Mouse (Mus musculus) stomach, embryonic 14.5 days (tissue): ENCODE data around the gene Hdac9. TPM values are rescaled to one million over a fixed set of nuclear protein-coding genes. Genes with fewer than 3 reads are reported as not detected.

ENCODE experiments used
- ATAC-seq: fragments of 200-750 bp; cut with Nextera tagmentation; 2 replicates; pipeline ENCODE4 v1.8.0; 2017; ENCODE audit warnings: low read depth, moderate TSS enrichment; ENCODE audit not compliant: insufficient number of reproducible peaks, insufficient read depth, low FRiP score
- H3K27ac ChIP-seq: fragments of 300-500 bp; sonication (generic); 2 replicates; pipeline ENCODE4 v1.5.1; 2014; ENCODE audit warnings: mild to moderate bottlenecking, low read length, moderate library complexity, mixed read lengths
- H3K27me3 ChIP-seq: fragments of 300-500 bp; sonication (generic); 2 replicates; pipeline ENCODE4 v1.6.1; 2014; ENCODE audit warnings: low read length, control low read depth, mixed read lengths; ENCODE audit not compliant: control insufficient read depth, insufficient read depth
- H3K36me3 ChIP-seq: fragments of 300-500 bp; sonication (generic); 2 replicates; pipeline ENCODE4 v1.6.1; 2014; ENCODE audit warnings: mild to moderate bottlenecking, control low read depth, low read length, moderate library complexity, mixed read lengths; ENCODE audit not compliant: control insufficient read depth, insufficient read depth
- H3K4me1 ChIP-seq: fragments of 300-500 bp; sonication (generic); 2 replicates; pipeline ENCODE4 v1.6.1; 2014; ENCODE audit warnings: low read length, control low read depth, mixed read lengths; ENCODE audit not compliant: control insufficient read depth, insufficient read depth
- H3K4me2 ChIP-seq: fragments of 300-500 bp; sonication (generic); replicated peaks from 2 replicates; pipeline ENCODE4 v1.6.1; 2014; ENCODE audit warnings: low read depth, low read length, control low read depth
- H3K4me3 ChIP-seq: fragments of 300-500 bp; sonication (generic); 2 replicates; pipeline ENCODE4 v1.5.1; 2014; ENCODE audit warnings: low read depth, low read length, control low read depth
- H3K9ac ChIP-seq: fragments of 300-500 bp; sonication (generic); replicated peaks from 2 replicates; pipeline ENCODE4 v1.6.1; 2014; ENCODE audit warnings: low read depth, mild to moderate bottlenecking, control low read depth, low read length, moderate library complexity, mixed read lengths
- H3K9me3 ChIP-seq: fragments of 300-500 bp; sonication (generic); 2 replicates; pipeline ENCODE4 v1.6.1; 2016; ENCODE audit warnings: low read depth, low read length, control low read depth; ENCODE audit not compliant: control insufficient read depth
- WGBS: fragments of 180-500 bp; shearing (Covaris S2); extraction: QIAGEN DNeasy Blood & Tissue Kit; methylation state at CpG from one replicate; pipeline ENCODE4 v1.1.7; 2014; 5-methylcytosine and 5-hydroxymethylcytosine counted together
- polyA plus RNA-seq: library from polyadenylated mRNA; unstranded; fragments of >200 nt; fragmentation: Nextera tagmentation; extraction: Ambion mirVana; gene quantifications from 2 replicates; pipeline ENCODE4 v1.2.1, GENCODE M21; 2014

Hdac9 gene
- polyA plus RNA-seq, 1 experiment from 2014 or later: 6.9 TPM

DNA sequence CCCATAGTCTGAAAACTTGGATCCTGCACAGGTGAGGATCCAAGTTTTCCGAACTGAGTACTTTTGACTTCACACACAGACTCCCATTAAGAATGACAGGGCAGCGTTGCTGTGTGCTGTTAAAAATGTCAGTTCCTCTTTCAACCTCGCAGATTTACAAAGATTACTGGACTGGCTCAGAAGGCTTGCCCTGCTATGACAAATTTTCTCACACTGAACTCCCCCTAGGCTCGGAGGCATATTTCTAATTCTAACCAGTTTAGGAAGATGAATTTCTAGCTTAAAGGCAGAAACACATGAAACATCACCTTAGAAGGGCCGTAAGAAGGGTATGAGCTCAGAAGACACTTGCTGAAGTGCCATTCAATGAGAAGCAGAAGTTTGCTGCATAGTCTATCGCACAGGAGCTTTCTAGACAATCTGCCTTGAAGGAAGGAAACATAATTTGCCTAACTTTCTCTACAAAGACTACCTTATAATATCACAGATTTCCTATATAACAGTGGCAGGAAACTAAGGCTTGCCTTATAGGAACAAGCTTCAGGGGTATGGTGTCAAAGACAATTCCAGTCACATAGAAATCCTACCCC lies 137.4 kb downstream of the Hdac9 start:
- 58% methylated on average over 6 of the region's 6 CpGs for WGBS
- no peak overlapping the region for H3K4me3 ChIP-seq
- H3K9ac ChIP-seq: no peak overlapping the region
- no peaks in the 10 kb centered on the region for H3K9me3 ChIP-seq
- H3K27me3 ChIP-seq: no peaks in the 10 kb centered on the region
- H3K4me2 ChIP-seq: no peak overlapping the region
- no peaks in the 10 kb centered on the region for H3K4me1 ChIP-seq
- no peak for ATAC-seq
- no peaks in the 10 kb centered on the region for H3K36me3 ChIP-seq
- no peak overlapping the region for H3K27ac ChIP-seq

DNA sequence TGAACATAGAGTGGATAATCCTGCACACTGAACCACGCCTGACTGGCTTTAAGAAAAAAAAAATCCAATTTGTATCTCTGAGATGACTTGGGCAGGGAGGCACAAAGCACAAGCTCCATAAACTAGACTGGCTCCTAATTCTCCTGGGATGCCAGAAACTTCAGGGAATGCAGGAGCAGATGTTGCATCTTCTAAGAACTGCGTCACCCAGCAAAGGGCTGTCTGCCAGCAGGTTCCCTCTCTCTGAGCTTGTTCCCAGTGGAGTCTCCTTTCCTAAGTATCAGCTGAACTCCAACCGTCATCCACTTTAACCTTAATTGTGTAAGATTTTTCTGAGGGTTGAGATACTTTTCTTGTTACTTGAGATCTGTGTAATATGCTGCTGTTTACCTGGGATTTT lies 140.7 kb downstream of the Hdac9 start:
- H3K27ac ChIP-seq: no peak overlapping the region
- H3K4me1 ChIP-seq: no peaks in the 10 kb centered on the region
- H3K9ac ChIP-seq: no peak overlapping the region
- no peaks in the 10 kb centered on the region for H3K36me3 ChIP-seq
- WGBS: 58% methylated on average over 3 of the region's 3 CpGs
- no peak overlapping the region for H3K4me3 ChIP-seq
- no peak for ATAC-seq
- H3K4me2 ChIP-seq: no peak overlapping the region
- no peaks in the 10 kb centered on the region for H3K9me3 ChIP-seq
- no peaks in the 10 kb centered on the region for H3K27me3 ChIP-seq

GRCm38 (mm10) chr12:34774071-34774470 lies 142.8 kb downstream of the Hdac9 start:
- Histone ChIP-seq H3K4me2 (no peak overlapping the region), H3K4me1 (no peaks in the 10 kb centered on the region), H3K27me3 (no peaks in the 10 kb centered on the region), H3K9me3 (no peaks in the 10 kb centered on the region), H3K36me3 (no peaks in the 10 kb centered on the region), H3K4me3 (no peak overlapping the region), H3K27ac (no peak overlapping the region), H3K9ac (no peak overlapping the region)
- ATAC-seq: no peak
- 35% methylated on average over 5 of the region's 5 CpGs for WGBS

DNA sequence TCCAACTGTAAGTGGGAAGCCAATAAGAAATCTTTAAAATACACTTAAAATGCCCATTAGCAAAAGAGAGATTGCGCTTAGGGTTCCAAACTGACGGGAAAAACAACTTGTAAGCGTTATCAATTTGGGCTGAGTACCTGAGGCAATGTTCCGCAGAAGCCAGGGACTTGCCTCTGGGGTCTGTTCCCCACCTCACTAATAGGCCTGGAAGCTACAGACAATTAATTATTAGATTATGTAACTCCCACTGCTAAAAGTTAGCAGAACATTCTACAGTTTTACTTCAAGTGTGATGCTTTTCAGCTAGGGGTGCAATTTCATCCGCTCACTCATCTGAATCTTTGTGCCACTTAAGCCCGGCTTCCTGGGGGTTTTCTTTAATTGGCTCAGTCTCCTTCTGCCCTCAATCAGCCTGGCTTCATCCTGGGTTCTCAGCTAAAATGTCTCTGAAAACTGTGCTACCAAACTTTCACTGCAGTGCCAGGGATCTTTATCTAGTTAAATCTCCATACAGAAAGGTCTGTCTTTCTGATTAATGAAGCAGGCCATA lies 149.6 kb downstream of the Hdac9 start:
- Histone ChIP-seq H3K27me3 (no peaks in the 10 kb centered on the region), H3K4me3 (no peak overlapping the region), H3K9me3 (no peaks in the 10 kb centered on the region), H3K27ac (no peak overlapping the region), H3K36me3 (no peaks in the 10 kb centered on the region), H3K4me2 (no peak overlapping the region), H3K9ac (no peak overlapping the region), H3K4me1 (no peaks in the 10 kb centered on the region)
- no peak for ATAC-seq
- WGBS: 86% methylated on average over 6 of the region's 6 CpGs

DNA sequence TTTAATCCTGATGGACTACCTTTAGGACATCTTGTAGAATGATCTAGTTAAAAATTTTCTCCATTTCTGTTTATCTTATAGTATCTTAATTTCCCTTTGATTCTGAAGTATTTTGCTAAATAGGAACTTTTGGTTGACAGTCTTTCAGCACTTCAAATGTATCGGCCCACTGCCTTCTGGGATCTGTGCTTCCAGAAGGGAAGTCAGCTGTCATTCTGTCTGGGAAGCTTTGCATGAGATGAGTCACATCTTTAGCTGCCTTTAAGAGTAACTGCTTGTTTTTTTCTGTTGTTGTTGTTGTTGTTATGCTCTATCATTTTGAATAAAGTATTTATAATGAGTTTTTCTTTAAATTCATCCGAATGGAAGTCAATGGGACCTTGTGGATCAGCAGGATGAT lies 169.6 kb downstream of the Hdac9 start:
- no peaks in the 10 kb centered on the region for H3K9me3 ChIP-seq
- no peaks in the 10 kb centered on the region for H3K27me3 ChIP-seq
- ATAC-seq: no peak
- H3K4me1 ChIP-seq: no peaks in the 10 kb centered on the region
- no peak overlapping the region for H3K4me2 ChIP-seq
- H3K36me3 ChIP-seq: no peaks in the 10 kb centered on the region
- H3K27ac ChIP-seq: no peak overlapping the region
- no peak overlapping the region for H3K9ac ChIP-seq
- 77% methylated on average over 2 of the region's 2 CpGs for WGBS
- no peak overlapping the region for H3K4me3 ChIP-seq

- H3K4me2 ChIP-seq: no peak overlapping the region
- H3K27me3 ChIP-seq: no peaks in the 10 kb centered on the region
- no peak overlapping the region for H3K9ac ChIP-seq
- no peak overlapping the region for H3K27ac ChIP-seq
- H3K36me3 ChIP-seq: no peaks in the 10 kb centered on the region
- WGBS: 72% methylated on average over 5 of the region's 5 CpGs
- no peaks in the 10 kb centered on the region for H3K9me3 ChIP-seq
- H3K4me3 ChIP-seq: no peak overlapping the region
- no peaks in the 10 kb centered on the region for H3K4me1 ChIP-seq
- ATAC-seq: no peak
Measured at GRCm38 (mm10) chr12:34725204-34725603, 191.7 kb downstream of the Hdac9 start.

DNA sequence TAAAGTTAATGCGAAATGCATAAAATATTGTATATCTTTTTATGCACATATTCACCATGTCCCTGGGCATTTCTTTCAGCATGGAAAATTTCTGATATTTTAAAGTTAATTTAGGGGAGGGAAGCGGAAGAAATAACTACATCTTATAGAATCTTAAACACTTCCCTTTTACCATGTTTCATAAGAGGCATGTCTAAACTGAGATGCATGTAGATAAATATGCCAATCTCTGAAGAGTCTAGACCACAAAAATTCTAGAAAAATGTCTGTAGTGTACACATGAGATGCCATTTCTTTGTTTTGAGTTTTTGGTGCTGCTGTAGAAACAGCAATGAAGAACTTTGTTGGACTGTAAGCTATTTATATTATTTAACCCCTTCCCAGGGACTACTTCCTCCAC lies 192.6 kb downstream of the Hdac9 start:
- Histone ChIP-seq H3K9me3 (no peaks in the 10 kb centered on the region), H3K4me3 (no peak overlapping the region), H3K4me2 (no peak overlapping the region), H3K36me3 (no peaks in the 10 kb centered on the region), H3K27ac (no peak overlapping the region), H3K27me3 (no peaks in the 10 kb centered on the region), H3K4me1 (no peaks in the 10 kb centered on the region), H3K9ac (no peak overlapping the region)
- WGBS: 93% methylated on average over 2 of the region's 2 CpGs
- ATAC-seq: no peak

- Histone ChIP-seq H3K36me3 (no peaks in the 10 kb centered on the region), H3K27me3 (no peaks in the 10 kb centered on the region), H3K4me2 (no peak overlapping the region), H3K4me1 (no peaks in the 10 kb centered on the region), H3K27ac (no peak overlapping the region), H3K9me3 (no peaks in the 10 kb centered on the region), H3K9ac (no peak overlapping the region), H3K4me3 (no peak overlapping the region)
- no peak for ATAC-seq
- WGBS: 58% methylated on average over 7 of the region's 7 CpGs
Measured at GRCm38 (mm10) chr12:34722831-34723490, 193.9 kb downstream of the Hdac9 start.
